Mouse (Mus musculus): Measurements from ENCODE around the gene Slc2a6. TPM values are rescaled to one million over a fixed set of nuclear protein-coding genes. Genes with fewer than 3 reads are reported as not detected.

The Slc2a6 gene
- total RNA-seq, 2 experiments from 2014 or later: 28.9 to 29.1 TPM

DNA sequence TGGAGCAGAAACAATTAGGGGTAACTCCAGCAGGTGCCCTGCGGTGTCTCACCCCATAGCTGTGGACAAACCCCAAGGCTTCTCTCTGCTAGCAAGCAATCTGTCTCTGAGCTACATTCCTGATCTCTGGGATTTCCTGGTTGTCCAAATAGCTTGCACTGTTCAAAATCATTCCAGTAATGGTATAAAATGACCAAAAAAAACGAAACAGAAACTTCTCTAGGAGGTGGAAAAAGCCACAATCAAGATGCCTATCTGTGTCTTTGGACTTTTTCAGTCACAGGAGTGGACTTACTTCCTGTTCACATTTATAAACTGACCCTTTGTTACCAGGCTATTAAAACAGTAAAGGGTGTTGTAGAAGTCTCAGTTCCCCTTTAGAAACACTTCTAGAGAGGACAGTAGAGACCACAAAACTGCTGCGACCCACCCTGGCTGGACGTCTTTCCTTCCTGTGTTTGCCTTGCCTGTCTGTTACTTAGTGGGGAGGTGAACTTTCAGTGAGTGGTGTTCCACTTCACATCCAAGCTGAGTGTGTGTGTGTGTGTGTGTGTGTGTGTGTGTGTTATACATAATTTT lies 728 bp upstream of the Slc2a6 start:
- peak overlapping the region; percentile 89 for H3K27ac ChIP-seq
- H3K4me3 ChIP-seq: peak overlapping the region; percentile 62
- no peak for DNase-seq (ENCODE audit: extremely low spot score in 1 of 2, low spot score in 2 of 2)
- no peak for TF ChIP-seq CTCF (IDR thresholded peaks at IDR 0.05)
- intact Hi-C loops (cut with DNase I): loop anchor here (5.0 to 10.0 kb wide), 2 partner anchors 96 to 114 kb away; partner anchors contain the start of genes Med22, Rpl7a, Stkld1 and Surf1

DNA sequence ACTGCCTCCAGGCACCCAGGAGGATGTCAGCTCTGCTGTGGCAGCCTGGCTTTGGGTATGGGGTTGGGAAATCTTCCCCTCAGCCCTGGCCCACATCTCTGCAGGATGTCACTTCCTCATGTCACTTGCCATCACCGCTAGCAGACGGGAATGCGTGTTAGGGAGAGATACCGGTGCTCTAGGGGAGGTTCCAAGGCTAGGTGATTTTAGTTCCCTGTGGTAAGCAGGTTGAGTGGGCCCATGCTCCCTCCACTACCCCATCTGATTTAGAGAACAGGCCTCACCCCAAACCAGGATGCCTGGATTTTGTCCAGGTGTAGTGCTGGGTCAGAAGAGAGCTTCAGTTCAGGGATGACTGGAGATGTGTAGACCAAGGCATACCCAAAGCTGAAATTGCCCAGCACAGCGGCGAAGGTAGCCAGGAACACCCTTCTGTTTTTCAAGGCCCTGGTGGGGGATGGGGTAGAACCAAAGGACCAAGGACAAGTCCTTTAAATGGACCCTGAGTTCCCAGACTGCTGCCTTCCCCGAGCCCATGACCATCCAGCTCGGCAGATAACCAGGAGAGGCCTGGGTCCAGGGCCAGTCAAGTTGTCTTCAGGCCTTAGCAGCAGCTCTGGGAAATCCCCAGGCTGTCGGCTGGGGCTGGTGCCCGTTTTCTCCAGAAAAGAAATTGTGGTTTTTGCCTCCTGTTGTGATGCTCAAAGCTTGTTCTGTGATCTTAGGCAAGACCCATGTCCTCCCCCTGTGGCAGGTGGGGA lies 761 bp downstream of the Slc2a6 start:
- no peak for TF ChIP-seq CTCF (IDR thresholded peaks at IDR 0.05)
- Histone ChIP-seq H3K27ac (peak overlapping the region; percentile 86), H3K4me3 (peak overlapping the region; percentile 62)
- intact Hi-C loops (cut with DNase I): loop anchor here (5.0 to 10.0 kb wide), 2 partner anchors 95 to 112 kb away; partner anchors contain the start of genes Med22, Rpl7a, Stkld1 and Surf1
- no peak for DNase-seq (ENCODE audit: extremely low spot score in 1 of 2, low spot score in 2 of 2)

DNA sequence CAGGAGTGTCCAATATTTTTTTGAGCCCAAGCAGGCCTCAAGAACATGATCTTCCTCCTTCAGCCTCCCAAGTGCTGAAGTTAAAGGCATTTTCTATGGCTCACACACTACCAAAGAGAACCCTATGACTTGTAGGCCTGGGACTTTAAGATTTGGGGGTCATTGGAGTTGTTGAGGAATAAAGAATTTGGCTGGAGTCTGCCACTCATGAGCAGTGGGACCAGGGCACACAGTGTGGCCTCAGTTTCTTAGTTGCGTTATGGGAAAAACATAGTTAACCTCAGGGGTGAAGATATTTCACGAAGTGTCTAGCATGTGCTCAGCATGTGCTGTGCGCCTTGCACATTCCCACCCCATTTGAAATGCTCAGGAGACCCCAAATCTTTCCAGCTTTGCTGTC lies 1.5 kb downstream of the Slc2a6 start:
- Histone ChIP-seq H3K27ac (peak overlapping the region; percentile 86), H3K4me3 (peak overlapping the region; percentile 62)
- DNase-seq (ENCODE audit: extremely low spot score in 1 of 2, low spot score in 2 of 2): no peak
- intact Hi-C loops (cut with DNase I): loop anchor here (5.0 to 10.0 kb wide), 2 partner anchors 94 to 112 kb away; partner anchors contain the start of genes Med22, Rpl7a, Stkld1 and Surf1
- TF ChIP-seq CTCF (IDR thresholded peaks at IDR 0.05): no peak

DNA sequence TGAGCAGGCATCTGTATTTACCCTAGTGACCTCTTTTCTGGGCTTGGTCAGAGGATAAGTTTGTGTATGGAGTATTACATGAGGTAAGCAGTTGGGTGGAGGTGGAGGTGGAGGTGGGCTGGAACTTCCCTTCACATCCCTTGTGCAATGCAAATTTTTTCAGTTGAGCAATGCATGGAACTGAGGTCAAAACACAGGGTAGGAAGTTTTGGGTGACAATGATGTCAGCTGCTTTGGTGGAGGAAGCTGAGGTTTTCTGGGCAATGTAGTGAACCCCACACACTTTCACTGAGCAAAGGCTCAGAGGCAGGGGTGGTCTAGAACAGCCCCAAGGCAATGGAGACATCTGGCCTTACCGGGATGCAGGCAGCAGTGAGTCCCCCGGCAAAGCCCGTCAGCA lies 2.3 kb downstream of the Slc2a6 start:
- H3K27ac ChIP-seq: no peak overlapping the region
- intact Hi-C loops (cut with DNase I): loop anchor here (5.0 to 10.0 kb wide), 2 partner anchors 93 to 111 kb away; partner anchors contain the start of genes Med22, Rpl7a, Stkld1 and Surf1
- no peak for TF ChIP-seq CTCF (IDR thresholded peaks at IDR 0.05)
- DNase-seq (ENCODE audit: extremely low spot score in 1 of 2, low spot score in 2 of 2): no peak
- no peak overlapping the region for H3K4me3 ChIP-seq

DNA sequence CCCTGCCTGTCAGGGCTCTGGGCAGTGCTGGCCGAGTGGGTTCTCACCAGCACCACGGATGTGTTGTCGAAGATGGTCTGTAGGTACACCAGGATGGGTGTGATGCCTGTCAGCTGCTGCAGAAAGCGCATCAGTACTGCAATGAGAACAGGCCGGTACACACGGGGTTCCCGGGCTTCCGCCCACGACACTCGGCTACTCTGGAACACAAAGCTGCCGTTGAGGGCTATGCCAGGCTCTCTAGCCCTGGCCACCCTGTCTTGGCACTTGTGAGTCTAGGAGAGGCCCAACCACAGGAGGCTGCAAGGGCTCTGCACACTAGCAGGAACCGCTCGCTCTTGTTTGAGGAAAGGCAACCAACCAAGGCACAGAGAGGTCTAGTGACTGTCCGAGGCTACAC lies 3.7 kb downstream of the Slc2a6 start:
- intact Hi-C loops (cut with DNase I): loop anchor here (10.0 kb wide), 1 partner anchor 109 kb away; the partner anchor contains the start of genes Med22, Rpl7a, Surf1 and Surf2
- no peak for TF ChIP-seq CTCF (IDR thresholded peaks at IDR 0.05)
- no peak overlapping the region for H3K4me3 ChIP-seq
- H3K27ac ChIP-seq: no peak overlapping the region
- no peak for DNase-seq (ENCODE audit: extremely low spot score in 1 of 2, low spot score in 2 of 2)

DNA sequence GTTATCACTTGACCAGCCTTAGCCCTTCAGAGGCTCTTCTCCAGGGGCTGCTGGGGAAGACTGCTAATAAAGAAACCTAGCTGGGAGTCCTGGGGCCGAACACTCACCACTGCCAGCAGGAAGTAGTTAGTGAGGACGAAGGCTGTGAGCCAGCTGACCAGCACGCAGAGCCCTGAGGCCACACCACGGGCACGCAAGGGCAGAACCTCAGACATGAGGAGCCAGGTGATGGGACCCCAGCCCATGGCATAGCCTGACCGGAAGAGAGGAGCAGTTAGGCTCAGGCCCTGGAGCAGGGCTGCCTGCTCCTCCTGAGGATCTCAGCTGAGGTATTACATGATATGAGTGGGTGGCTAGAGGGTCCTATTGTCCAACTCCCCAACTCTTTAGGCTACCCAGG lies 5.2 kb downstream of the Slc2a6 start:
- Histone ChIP-seq H3K27ac (no peak overlapping the region), H3K4me3 (no peak overlapping the region)
- intact Hi-C loops (cut with DNase I): loop anchor here (10.0 kb wide), 1 partner anchor 108 kb away; the partner anchor contains the start of genes Med22, Rpl7a, Surf1 and Surf2
- no peak for DNase-seq (ENCODE audit: extremely low spot score in 1 of 2, low spot score in 2 of 2)
- TF ChIP-seq CTCF (IDR thresholded peaks at IDR 0.05): no peak

DNA sequence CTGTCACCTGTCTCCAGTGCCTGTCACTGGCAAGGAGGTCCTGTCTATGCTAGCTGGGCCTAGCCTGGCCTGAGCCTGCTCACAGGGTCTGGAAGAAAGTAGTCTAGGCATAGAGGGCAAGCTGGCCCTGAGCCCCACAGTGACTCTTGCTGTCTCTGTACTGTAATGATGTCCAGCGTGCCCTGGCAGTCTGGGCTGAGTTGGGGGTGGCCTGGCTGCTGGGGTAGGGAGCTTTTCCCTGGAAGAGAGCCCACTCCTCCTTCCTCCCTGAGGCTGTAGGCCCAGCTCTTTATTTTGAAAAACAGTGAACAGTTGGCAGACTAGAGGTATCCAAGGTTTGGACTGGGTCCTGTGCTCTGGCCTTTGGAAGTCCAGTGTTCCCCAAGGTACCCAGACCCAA lies 6.7 kb downstream of the Slc2a6 start:
- intact Hi-C loops (cut with DNase I): loop anchor here (10.0 kb wide), 1 partner anchor 106 kb away; the partner anchor contains the start of genes Med22, Rpl7a, Surf1 and Surf2
- no peak overlapping the region for H3K27ac ChIP-seq

DNA sequence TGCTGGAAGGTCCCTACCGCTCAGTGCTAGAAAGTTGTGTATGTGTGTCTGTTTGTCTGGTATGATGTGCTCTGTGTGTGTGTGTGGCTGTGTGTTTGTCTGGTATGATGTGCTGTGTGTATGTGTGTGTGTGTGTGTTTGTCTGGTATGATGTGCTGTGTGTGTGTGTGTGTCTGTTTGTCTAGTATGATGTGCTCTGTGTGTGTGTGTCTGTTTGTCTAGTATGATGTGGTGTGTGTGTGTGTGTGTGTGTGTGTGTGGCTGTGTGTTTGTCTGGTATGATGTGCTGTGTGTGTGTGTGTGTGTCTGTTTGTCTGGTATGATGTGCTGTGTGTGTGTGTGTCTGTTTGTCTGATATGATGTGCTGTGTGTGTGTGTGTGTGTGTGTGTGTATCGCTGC lies 8.3 kb downstream of the Slc2a6 start:
- DNase-seq (ENCODE audit: extremely low spot score in 1 of 2, low spot score in 2 of 2): no peak
- no peak overlapping the region for H3K4me3 ChIP-seq
- no peak overlapping the region for H3K27ac ChIP-seq
- intact Hi-C loops (cut with DNase I): no loop called here
- no peak for TF ChIP-seq CTCF (IDR thresholded peaks at IDR 0.05)

More for the DNA sequence above, 6.7 kb downstream of the Slc2a6 start:
- no peak for DNase-seq (ENCODE audit: extremely low spot score in 1 of 2, low spot score in 2 of 2)
- no peak overlapping the region for H3K4me3 ChIP-seq
- no peak for TF ChIP-seq CTCF (IDR thresholded peaks at IDR 0.05)

DNA sequence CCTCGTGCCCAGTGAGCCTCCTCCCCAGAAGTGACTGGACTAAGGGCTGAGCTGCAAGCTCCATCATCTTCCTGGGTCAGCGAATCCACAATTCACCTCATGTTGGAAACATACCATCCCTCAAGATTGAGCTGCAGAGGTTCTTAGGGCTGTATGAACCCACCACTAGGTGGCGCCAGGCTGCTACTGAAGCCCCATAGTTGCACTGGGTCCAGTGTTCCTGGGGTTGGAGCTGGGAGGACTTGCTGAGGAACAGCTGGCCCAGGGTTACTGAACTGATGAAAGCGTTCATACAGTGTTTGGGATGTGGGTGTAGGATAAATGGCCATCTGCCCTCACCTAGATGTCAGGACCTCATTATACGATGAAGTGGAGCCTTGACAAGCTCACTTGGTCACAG lies 10.0 kb downstream of the Slc2a6 start:
- intact Hi-C loops (cut with DNase I): loop anchor here (1.0 kb wide), 1 partner anchor 20 kb away; no protein-coding TSS in a partner anchor
- Histone ChIP-seq H3K4me3 (no peak overlapping the region), H3K27ac (no peak overlapping the region)
- DNase-seq (ENCODE audit: extremely low spot score in 1 of 2, low spot score in 2 of 2): peak; percentile 70 to 75
- TF ChIP-seq CTCF (IDR thresholded peaks at IDR 0.05): peak; percentile 98

DNA sequence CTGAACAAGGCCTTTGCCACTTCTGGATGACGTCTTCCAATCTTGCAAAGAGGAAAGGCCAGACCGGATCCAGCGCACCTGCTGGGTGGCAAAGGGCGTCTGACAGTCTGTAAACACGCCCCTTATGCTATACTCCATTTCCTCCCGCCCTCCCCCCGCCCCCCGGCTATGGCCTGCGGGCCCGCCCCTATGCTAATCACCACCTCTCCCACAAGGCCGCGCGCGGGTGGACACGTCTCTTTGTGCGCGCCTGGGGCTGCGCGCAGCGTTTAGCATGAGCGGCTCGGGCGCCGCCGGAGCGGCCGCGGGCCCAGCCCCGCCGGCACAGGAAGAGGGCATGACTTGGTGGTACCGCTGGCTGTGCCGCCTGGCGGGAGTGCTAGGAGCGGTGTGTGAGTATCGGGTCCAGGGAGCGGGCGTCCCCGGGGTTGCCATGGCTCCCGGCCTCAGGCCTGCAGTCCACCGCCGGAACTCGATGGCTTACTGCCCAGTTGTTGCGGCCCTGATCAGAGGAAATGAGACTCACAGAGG lies 18.0 kb downstream of the Slc2a6 start, which contains the start of gene Cacfd1:
Cacfd1 (plus strand) TSS at position 213 of the 531 bp plus-strand sequence.
- TF ChIP-seq CTCF (IDR thresholded peaks at IDR 0.05): no peak; the same call in 1 of the 2 replicates
- Histone ChIP-seq H3K27ac (peak within 1 kb of the TSS; percentile 89), H3K4me3 (peak within 1 kb of the TSS; percentile 95)
- peak; percentile 82 for DNase-seq (ENCODE audit: extremely low spot score in 1 of 2, low spot score in 2 of 2)
- intact Hi-C loops (cut with DNase I): loop anchor here (1.0 kb wide), 2 partner anchors 45 to 76 kb away; partner anchors contain the start of genes Rexo4 and Surf4

DNA sequence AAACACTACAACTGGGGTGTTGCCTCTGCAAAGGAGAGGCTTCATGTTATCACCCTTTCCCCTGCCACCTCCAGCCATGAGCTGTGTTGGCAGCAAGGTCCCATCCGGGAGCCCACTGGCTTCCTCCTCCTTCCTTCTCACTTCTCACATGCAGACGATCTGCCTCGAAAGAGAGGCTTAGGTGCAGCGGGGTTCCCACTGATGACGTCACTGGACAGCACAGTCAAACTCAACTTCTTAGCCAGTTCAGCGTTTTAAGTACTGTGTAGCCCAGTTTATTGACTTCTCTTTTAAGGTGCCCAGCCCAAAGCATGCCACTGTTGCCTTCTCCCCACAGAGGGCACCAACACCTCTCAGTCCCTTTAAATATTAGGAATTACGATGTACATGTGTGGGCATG lies 20.1 kb downstream of the Slc2a6 start:
- H3K27ac ChIP-seq: no peak overlapping the region
- H3K4me3 ChIP-seq: no peak overlapping the region
- DNase-seq (ENCODE audit: extremely low spot score in 1 of 2, low spot score in 2 of 2): no peak
- intact Hi-C loops (cut with DNase I): no loop called here
- no peak for TF ChIP-seq CTCF (IDR thresholded peaks at IDR 0.05)

DNA sequence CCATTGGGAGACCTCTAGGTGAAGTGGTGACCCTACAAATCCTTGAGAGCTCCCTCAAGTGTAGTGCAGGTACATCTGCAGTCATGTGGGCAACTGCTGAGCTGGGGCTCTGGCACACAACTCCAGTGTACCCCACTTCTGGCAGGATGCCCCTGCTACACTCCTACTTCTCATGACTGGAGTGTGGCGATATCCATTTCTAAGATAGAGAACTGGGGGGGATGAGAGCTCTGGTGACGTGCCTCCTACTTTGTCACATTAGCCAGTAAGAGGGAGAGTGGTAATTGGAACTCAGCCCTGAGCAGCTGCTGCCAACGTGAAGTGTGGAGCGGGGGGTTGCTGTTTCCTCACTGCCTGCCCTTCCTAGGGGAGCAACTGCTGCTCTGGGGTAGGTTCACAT lies 21.5 kb downstream of the Slc2a6 start:
- no peak for DNase-seq (ENCODE audit: extremely low spot score in 1 of 2, low spot score in 2 of 2)

More for the DNA sequence above, 21.5 kb downstream of the Slc2a6 start:
- intact Hi-C loops (cut with DNase I): no loop called here
- no peak for TF ChIP-seq CTCF (IDR thresholded peaks at IDR 0.05)
- Histone ChIP-seq H3K27ac (no peak overlapping the region), H3K4me3 (no peak overlapping the region)
